ENCODE assay signal across 8 mouse cellular contexts in the genomic region with DNA sequence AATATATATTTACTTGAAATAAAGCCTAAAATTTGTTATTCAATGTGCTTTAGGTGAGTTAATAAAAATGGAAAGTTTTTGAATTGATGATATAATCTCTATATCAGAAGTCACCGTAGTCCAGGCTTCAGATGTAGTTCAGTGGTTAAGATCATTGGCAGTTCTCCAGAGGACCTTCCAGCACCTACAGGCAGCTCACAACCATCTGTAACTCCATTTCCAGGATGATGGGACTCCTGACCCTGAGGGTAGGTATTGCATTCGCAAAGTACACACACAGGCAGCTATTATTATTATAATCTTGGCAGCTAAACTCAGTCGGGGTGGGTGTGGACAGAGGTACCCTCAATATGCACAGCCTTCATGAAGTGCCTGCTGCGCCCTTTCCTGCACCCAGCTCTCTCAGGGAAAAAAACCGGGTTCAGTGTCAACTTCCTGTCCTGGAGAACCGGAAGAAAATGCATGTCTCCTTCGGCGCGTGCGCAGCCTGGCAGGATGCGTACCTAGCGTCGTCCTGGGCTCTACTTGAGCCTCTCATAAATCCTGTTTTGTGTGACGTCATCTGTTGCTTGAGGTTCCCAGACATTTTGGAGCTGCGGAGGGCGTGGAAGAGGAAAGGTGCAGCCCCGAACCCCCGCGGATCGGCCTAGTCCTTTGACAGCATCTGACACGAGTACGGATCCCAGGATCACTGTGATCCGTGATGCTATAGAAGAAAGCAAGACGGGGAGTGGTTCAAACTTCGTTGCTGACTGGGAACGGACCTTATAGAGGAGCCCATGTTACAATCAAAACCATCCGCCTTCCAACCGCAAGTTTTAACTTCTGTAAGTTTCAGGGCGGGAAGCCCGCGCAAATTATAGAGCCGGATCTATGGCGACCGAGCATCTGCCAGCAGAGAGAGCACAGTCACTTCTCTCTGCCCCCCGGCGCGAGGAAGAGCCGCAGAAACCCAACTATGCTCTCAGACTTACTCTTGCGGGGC. TPM values are rescaled to one million over a fixed set of nuclear protein-coding genes. Genes with fewer than 3 reads are reported as not detected.
DNase-seq lines count a peak whose midpoint lies in the region; ATAC-seq and TF ChIP-seq lines count a peak whose summit lies in the region.

A gene (plus strand): TSS at position 551 of the 985 bp plus-strand sequence.

- WGBS in bone marrow, adult 2 months: under 1% methylated on average over 39 of the region's 39 CpGs
- 2% methylated on average over 39 of the region's 39 CpGs for WGBS in embryonic facial prominence, embryonic 15.5 days
- WGBS in limb, embryonic 14.5 days: 3% methylated on average over 39 of the region's 39 CpGs
- 2% methylated on average over 39 of the region's 39 CpGs for WGBS in midbrain, postnatal 0 days

- peak within 1 kb of the TSS; percentile 45 for H3K9ac ChIP-seq in embryonic facial prominence, embryonic 15.5 days
- H3K9ac ChIP-seq in limb, embryonic 14.5 days (ENCODE audit: low read depth, low read length, severe bottlenecking): peak within 1 kb of the TSS; percentile 63
- H3K9ac ChIP-seq in midbrain, postnatal 0 days (replicated peaks; ENCODE audit: low read length, poor library complexity, severe bottlenecking): peak within 1 kb of the TSS; percentile 65

- H3K36me3 ChIP-seq in embryonic facial prominence, embryonic 15.5 days: peaks cover 39% of the 10 kb centered on the region
- H3K36me3 ChIP-seq in limb, embryonic 14.5 days (ENCODE audit: control insufficient read depth, insufficient read depth, low read length): peaks cover 40% of the 10 kb centered on the region
- peaks cover 6% of the 10 kb centered on the region for H3K36me3 ChIP-seq in midbrain, postnatal 0 days (ENCODE audit: insufficient read depth, low read length)

- peak within 1 kb of the TSS; percentile 93 for H3K4me3 ChIP-seq in bone marrow, adult 2 months (replicated peaks; ENCODE audit: control insufficient read depth, low read depth, low read length)
- H3K4me3 ChIP-seq in embryonic facial prominence, embryonic 15.5 days (replicated peaks): peak within 1 kb of the TSS; percentile 64
- H3K4me3 ChIP-seq in limb, embryonic 14.5 days (replicated peaks; ENCODE audit: low read length): peak within 1 kb of the TSS; percentile 46
- H3K4me3 ChIP-seq in midbrain, postnatal 0 days (ENCODE audit: low read depth, low read length): peak within 1 kb of the TSS; percentile 60

- H3K9me3 ChIP-seq in embryonic facial prominence, embryonic 15.5 days (replicated peaks): no peaks in the 10 kb centered on the region
- H3K9me3 ChIP-seq in limb, embryonic 14.5 days (ENCODE audit: control insufficient read depth, low read length): no peaks in the 10 kb centered on the region
- no peaks in the 10 kb centered on the region for H3K9me3 ChIP-seq in midbrain, postnatal 0 days (ENCODE audit: low read length)

- no peak for TF ChIP-seq CTCF in bone marrow, adult 2 months (IDR thresholded peaks at IDR 0.05; ENCODE audit: control insufficient read depth, insufficient read depth, low read length)
- no peak for TF ChIP-seq CTCF in midbrain, postnatal 0 days (IDR thresholded peaks at IDR 0.05)

- DNase-seq in 416B (ENCODE audit: low read depth): peak; percentile 99
- DNase-seq in heart, adult 8-10 months (ENCODE audit: low spot score): peak; percentile 95
- DNase-seq in kidney, adult 9 months: peak; percentile 98
- peak; percentile 99 for DNase-seq in limb, embryonic 14.5 days (ENCODE audit: low spot score)
- DNase-seq in midbrain, postnatal 0 days (ENCODE audit: low spot score): peak; percentile 100
- DNase-seq in spleen, postnatal 14 days (ENCODE audit: low spot score in 2 of 2): peak; percentile 68

- TF ChIP-seq POLR2A in bone marrow, adult 2 months (IDR thresholded peaks at IDR 0.05; ENCODE audit: borderline replicate concordance, control insufficient read depth, low read depth, low read length): peak; percentile 60; the same call in 1 of the 2 replicates
- no peak for TF ChIP-seq POLR2A in limb, embryonic 14.5 days (IDR thresholded peaks at IDR 0.05; ENCODE audit: borderline replicate concordance, extremely low read depth, insufficient read depth, insufficient read length)

- H3K27me3 ChIP-seq in embryonic facial prominence, embryonic 15.5 days: no peaks in the 10 kb centered on the region
- H3K27me3 ChIP-seq in limb, embryonic 14.5 days (ENCODE audit: control insufficient read depth, insufficient read depth, low read length): no peaks in the 10 kb centered on the region
- no peaks in the 10 kb centered on the region for H3K27me3 ChIP-seq in midbrain, postnatal 0 days (ENCODE audit: insufficient read depth, low read length)

- peak within 1 kb of the TSS; percentile 79 for H3K4me2 ChIP-seq in embryonic facial prominence, embryonic 15.5 days (replicated peaks)
- H3K4me2 ChIP-seq in limb, embryonic 14.5 days (replicated peaks; ENCODE audit: low read depth, low read length, severe bottlenecking): peak within 1 kb of the TSS; percentile 72
- H3K4me2 ChIP-seq in midbrain, postnatal 0 days (ENCODE audit: low read depth, low read length, poor library complexity, severe bottlenecking): peak within 1 kb of the TSS; percentile 68

- ATAC-seq in embryonic facial prominence, embryonic 15.5 days (ENCODE audit: insufficient number of reproducible peaks, low FRiP score, low TSS enrichment, low read depth): peak; percentile 97
- ATAC-seq in limb, embryonic 14.5 days (ENCODE audit: low FRiP score, low read depth): peak; percentile 95
- peak; percentile 98 for ATAC-seq in midbrain, postnatal 0 days (ENCODE audit: low FRiP score)

- H3K27ac ChIP-seq in bone marrow, adult 2 months (ENCODE audit: control insufficient read depth, insufficient read depth, low read depth, low read length, poor library complexity): peak within 1 kb of the TSS; percentile 72
- peak within 1 kb of the TSS; percentile 91 for H3K27ac ChIP-seq in embryonic facial prominence, embryonic 15.5 days (replicated peaks)
- H3K27ac ChIP-seq in limb, embryonic 14.5 days (replicated peaks; ENCODE audit: low read depth, low read length): peak within 1 kb of the TSS; percentile 79
- H3K27ac ChIP-seq in midbrain, postnatal 0 days (ENCODE audit: low read depth, low read length): peak within 1 kb of the TSS; percentile 77

- H3K4me1 ChIP-seq in bone marrow, adult 2 months (ENCODE audit: control insufficient read depth, insufficient read depth, low read length): no peaks in the 10 kb centered on the region
- peaks cover 10% of the 10 kb centered on the region for H3K4me1 ChIP-seq in embryonic facial prominence, embryonic 15.5 days
- H3K4me1 ChIP-seq in limb, embryonic 14.5 days (ENCODE audit: control insufficient read depth, insufficient read depth, low read length): peaks cover 15% of the 10 kb centered on the region
- H3K4me1 ChIP-seq in midbrain, postnatal 0 days (ENCODE audit: insufficient read depth, low read length): peaks cover 7% of the 10 kb centered on the region; the same call in 1 of the 2 replicates

RNA-seq across cellular contexts. Expression of the gene that starts here (rescaled TPM):
- polyA plus RNA-seq in bone marrow, adult 2 months (2011; ENCODE audit: insufficient read depth, insufficient read length, low replicate concordance, missing spikeins): 4.7 and 7.3 TPM in 2 replicates
- 10.4 and 11.0 TPM in 2 replicates for polyA plus RNA-seq in embryonic facial prominence, embryonic 15.5 days (2015; fragmentation: Nextera tagmentation; extraction: Ambion mirVana)
- total RNA-seq in heart, adult 8-10 months (2022): 1 to 10 TPM; 2.9 to 4.2 (median 3.7) TPM
- 5.2 and 6.1 TPM in 2 replicates for polyA plus RNA-seq in limb, embryonic 14.5 days (2012; rRNA removed)
- polyA plus RNA-seq in limb, embryonic 14.5 days (2014; fragmentation: Nextera tagmentation; extraction: Ambion mirVana): 11.9 and 13.7 TPM in 2 replicates
- total RNA-seq in midbrain, postnatal 0 days (2014; rRNA removed): 5.8 and 9.3 TPM in 2 replicates
- polyA plus RNA-seq in midbrain, postnatal 0 days (2015; fragmentation: Nextera tagmentation; extraction: Ambion mirVana): 6.1 and 6.6 TPM in 2 replicates

Comparison
In these comparisons a context has a peak if more than half of its experiments do, and no peak if none do; other contexts are left out.
1. Peak in every context shown above with its lines: DNase-seq, ATAC-seq, H3K4me3 ChIP-seq and H3K27ac ChIP-seq.